Mouse (Mus musculus) lung, adult 2 months (tissue): ENCODE data around the gene Casz1.

ENCODE experiments used
- CTCF ChIP-seq: fragments of 200-500 bp; IDR thresholded peaks from 2 replicates; pipeline ENCODE4 v1.5.1; 2011; ENCODE audit warnings: mild to moderate bottlenecking, low read length, control low read depth; ENCODE audit not compliant: insufficient read depth
- POLR2A ChIP-seq: fragments of 200-500 bp; IDR thresholded peaks from 2 replicates; pipeline ENCODE4 v1.6.1; 2011; ENCODE audit warnings: low read depth, mild to moderate bottlenecking, control low read depth, low read length, borderline replicate concordance; ENCODE audit errors: extremely low read depth

GRCm38 (mm10) chr4:148889011-148889410 is 84.8 kb downstream of the Casz1 start:
- TF ChIP-seq POLR2A, result no peak
- no peak for TF ChIP-seq CTCF
